Mouse (Mus musculus) embryonic facial prominence, embryonic 15.5 days (tissue): Measurements from ENCODE around the gene BC049762. TPM values are rescaled to one million over a fixed set of nuclear protein-coding genes. Genes with fewer than 3 reads are reported as not detected.

Experiments
- ATAC-seq: fragments of 200-750 bp; cut with Nextera tagmentation; 2 replicates; pipeline ENCODE4 v1.8.0; 2017; ENCODE audit warnings: low read depth, moderate TSS enrichment; ENCODE audit not compliant: insufficient number of reproducible peaks, low FRiP score, low TSS enrichment
- H3K27ac ChIP-seq: fragments of 300-500 bp; sonication (generic); replicated peaks from 2 replicates; pipeline ENCODE4 v1.5.1; 2015; ENCODE audit warnings: mild to moderate bottlenecking, inconsistent platforms
- H3K27me3 ChIP-seq: fragments of 300-500 bp; sonication (generic); 2 replicates; pipeline ENCODE4 v1.6.1; 2015; ENCODE audit warnings: inconsistent platforms
- H3K36me3 ChIP-seq: fragments of 300-500 bp; sonication (generic); 2 replicates; pipeline ENCODE4 v1.6.1; 2015; ENCODE audit warnings: mild to moderate bottlenecking, inconsistent platforms
- H3K4me1 ChIP-seq: fragments of 300-500 bp; sonication (generic); 2 replicates; pipeline ENCODE4 v1.6.1; 2015; ENCODE audit warnings: inconsistent platforms
- H3K4me2 ChIP-seq: fragments of 300-500 bp; sonication (generic); replicated peaks from 2 replicates; pipeline ENCODE4 v1.6.1; 2015; ENCODE audit warnings: mild to moderate bottlenecking, inconsistent platforms
- H3K4me3 ChIP-seq: fragments of 300-500 bp; sonication (generic); replicated peaks from 2 replicates; pipeline ENCODE4 v1.5.1; 2015; ENCODE audit warnings: mild to moderate bottlenecking, inconsistent platforms
- H3K9ac ChIP-seq: fragments of 300-500 bp; sonication (generic); 2 replicates; pipeline ENCODE4 v1.6.1; 2015; ENCODE audit warnings: inconsistent platforms
- H3K9me3 ChIP-seq: fragments of 300-500 bp; sonication (generic); replicated peaks from 2 replicates; pipeline ENCODE4 v1.6.1; 2016; ENCODE audit warnings: inconsistent platforms
- WGBS: fragments of 180-500 bp; shearing (Covaris S2); methylation state at CpG from one replicate; pipeline ENCODE4 v1.1.7; 2015; 5-methylcytosine and 5-hydroxymethylcytosine counted together
- polyA plus RNA-seq: library from polyadenylated mRNA; unstranded; fragments of >200 nt; fragmentation: Nextera tagmentation; extraction: Ambion mirVana; gene quantifications from 2 replicates; pipeline ENCODE4 v1.2.1, GENCODE M21; 2015

Gene BC049762
- polyA plus RNA-seq, 1 experiment from 2014 or later, result 0.32 TPM

- Histone ChIP-seq H3K4me2 (no peak overlapping the region), H3K9ac (no peak overlapping the region), H3K4me3 (no peak overlapping the region), H3K27ac (no peak overlapping the region), H3K36me3 (peaks cover 65% of the 10 kb centered on the region), H3K4me1 (no peaks in the 10 kb centered on the region), H3K9me3 (no peaks in the 10 kb centered on the region), H3K27me3 (no peaks in the 10 kb centered on the region)
- ATAC-seq, result no peak
- WGBS, result 86% methylated on average over 1 of the region's 1 CpGs
Measured at GRCm38 (mm10) chr11:51274418-51274817, 11.6 kb upstream of the BC049762 start.

GRCm38 (mm10) chr11:51265326-51265725, 2.5 kb upstream of the BC049762 start:
- no peaks in the 10 kb centered on the region for H3K27me3 ChIP-seq
- peaks cover 3% of the 10 kb centered on the region; the same call in 1 of the 2 replicates for H3K36me3 ChIP-seq
- WGBS, result 41% methylated on average over 3 of the region's 3 CpGs
- H3K4me1 ChIP-seq, result peaks cover 30% of the 10 kb centered on the region
- peak overlapping the region; percentile 90; the same call in 1 of the 2 replicates for H3K4me2 ChIP-seq
- H3K4me3 ChIP-seq, result no peak overlapping the region
- H3K27ac ChIP-seq, result no peak overlapping the region
- no peak for ATAC-seq
- no peaks in the 10 kb centered on the region for H3K9me3 ChIP-seq
- H3K9ac ChIP-seq, result no peak overlapping the region

- H3K9ac ChIP-seq, result peak overlapping the region; percentile 87; the same call in 1 of the 2 replicates
Measured at GRCm38 (mm10) chr11:51264352-51264751, 1.5 kb upstream of the BC049762 start.

GRCm38 (mm10) chr11:51263286-51263831, 513 bp upstream of the BC049762 start:
- peaks cover 30% of the 10 kb centered on the region for H3K4me1 ChIP-seq
- WGBS, result under 1% methylated on average over 50 of the region's 50 CpGs
- peak overlapping the region; percentile 87 for H3K27ac ChIP-seq
- H3K9ac ChIP-seq, result peak overlapping the region; percentile 87
- peak overlapping the region; percentile 85 for H3K4me3 ChIP-seq
- H3K27me3 ChIP-seq, result no peaks in the 10 kb centered on the region
- no peaks in the 10 kb centered on the region for H3K36me3 ChIP-seq
- H3K9me3 ChIP-seq, result no peaks in the 10 kb centered on the region
- ATAC-seq, result peak; percentile 52
- peak overlapping the region; percentile 90 for H3K4me2 ChIP-seq

More at GRCm38 (mm10) chr11:51264352-51264751, 1.5 kb upstream of the BC049762 start:
- Histone ChIP-seq H3K27me3 (no peaks in the 10 kb centered on the region), H3K36me3 (no peaks in the 10 kb centered on the region), H3K27ac (no peak overlapping the region), H3K4me2 (peak overlapping the region; percentile 90), H3K4me1 (peaks cover 30% of the 10 kb centered on the region), H3K4me3 (peak overlapping the region; percentile 85), H3K9me3 (no peaks in the 10 kb centered on the region)
- no peak for ATAC-seq
- WGBS, result 13% methylated on average over 6 of the region's 6 CpGs

GRCm38 (mm10) chr11:51261680-51262219, 1.1 kb downstream of the BC049762 start, which contains the start of gene Clk4:
Clk4 (plus strand) TSS chr11:51261730.
- Histone ChIP-seq H3K4me3 (peak within 1 kb of the TSS; percentile 85), H3K27me3 (no peaks in the 10 kb centered on the region), H3K9ac (peak within 1 kb of the TSS; percentile 46), H3K9me3 (no peaks in the 10 kb centered on the region), H3K36me3 (no peaks in the 10 kb centered on the region), H3K4me1 (peaks cover 30% of the 10 kb centered on the region), H3K4me2 (peak within 1 kb of the TSS; percentile 90), H3K27ac (peak within 1 kb of the TSS; percentile 87)
- ATAC-seq, result no peak
- 74% methylated on average over 3 of the region's 3 CpGs for WGBS

- H3K9ac ChIP-seq, result no peak overlapping the region
- 0 out of 2 replicates have a peak, but pooled peaks cover under 1% of the 10 kb centered on the region for H3K4me1 ChIP-seq
- H3K36me3 ChIP-seq, result no peaks in the 10 kb centered on the region
- no peaks in the 10 kb centered on the region for H3K9me3 ChIP-seq
- H3K27me3 ChIP-seq, result no peaks in the 10 kb centered on the region
- H3K4me2 ChIP-seq, result no peak overlapping the region
- no peak for ATAC-seq
- WGBS, result 87% methylated on average over 4 of the region's 4 CpGs
- no peak overlapping the region for H3K27ac ChIP-seq
- H3K4me3 ChIP-seq, result no peak overlapping the region
Measured at GRCm38 (mm10) chr11:51257006-51257405, 5.8 kb downstream of the BC049762 start.

- no peak for ATAC-seq
- Histone ChIP-seq H3K9ac (no peak overlapping the region), H3K4me1 (no peaks in the 10 kb centered on the region), H3K27ac (no peak overlapping the region), H3K9me3 (no peaks in the 10 kb centered on the region), H3K36me3 (no peaks in the 10 kb centered on the region), H3K4me3 (no peak overlapping the region), H3K4me2 (no peak overlapping the region), H3K27me3 (no peaks in the 10 kb centered on the region)
- 79% methylated on average over 2 of the region's 2 CpGs for WGBS
Measured at GRCm38 (mm10) chr11:51242897-51243296, 19.9 kb downstream of the BC049762 start.

GRCm38 (mm10) chr11:51234626-51235025, 28.2 kb downstream of the BC049762 start:
- no peaks in the 10 kb centered on the region for H3K4me1 ChIP-seq
- no peak overlapping the region for H3K27ac ChIP-seq
- H3K36me3 ChIP-seq, result no peaks in the 10 kb centered on the region
- no peak overlapping the region for H3K4me2 ChIP-seq
- no peak overlapping the region for H3K9ac ChIP-seq
- WGBS, result 84% methylated on average over 9 of the region's 9 CpGs
- no peak for ATAC-seq
- no peaks in the 10 kb centered on the region for H3K9me3 ChIP-seq
- no peak overlapping the region for H3K4me3 ChIP-seq
- no peaks in the 10 kb centered on the region for H3K27me3 ChIP-seq

- 85% methylated on average over 4 of the region's 4 CpGs for WGBS
- H3K27ac ChIP-seq, result no peak overlapping the region
- no peaks in the 10 kb centered on the region for H3K9me3 ChIP-seq
- no peaks in the 10 kb centered on the region for H3K4me1 ChIP-seq
- no peak overlapping the region for H3K4me3 ChIP-seq
- H3K36me3 ChIP-seq, result no peaks in the 10 kb centered on the region
- no peak overlapping the region for H3K9ac ChIP-seq
- no peak for ATAC-seq
- H3K27me3 ChIP-seq, result no peaks in the 10 kb centered on the region
- H3K4me2 ChIP-seq, result no peak overlapping the region
Measured at GRCm38 (mm10) chr11:51227104-51227503, 35.7 kb downstream of the BC049762 start.

GRCm38 (mm10) chr11:51220308-51220707, 42.5 kb downstream of the BC049762 start, which contains the start of gene Gm12569:
Gm12569 (plus strand) TSS chr11:51220473.
- Histone ChIP-seq H3K4me3 (no peak within 1 kb of the TSS), H3K9ac (no peak within 1 kb of the TSS), H3K9me3 (no peaks in the 10 kb centered on the region), H3K27ac (no peak within 1 kb of the TSS), H3K36me3 (no peaks in the 10 kb centered on the region), H3K4me1 (no peaks in the 10 kb centered on the region), H3K27me3 (no peaks in the 10 kb centered on the region), H3K4me2 (no peak within 1 kb of the TSS)
- WGBS, result 93% methylated on average over 11 of the region's 11 CpGs
- ATAC-seq, result no peak

- no peak overlapping the region for H3K4me3 ChIP-seq
- 76% methylated on average over 12 of the region's 12 CpGs for WGBS
- H3K4me1 ChIP-seq, result no peaks in the 10 kb centered on the region
- no peaks in the 10 kb centered on the region for H3K36me3 ChIP-seq
- H3K9me3 ChIP-seq, result no peaks in the 10 kb centered on the region
- no peaks in the 10 kb centered on the region for H3K27me3 ChIP-seq
- H3K27ac ChIP-seq, result no peak overlapping the region
- H3K9ac ChIP-seq, result no peak overlapping the region
- no peak; the same call in 1 of the 2 replicates for ATAC-seq
- no peak overlapping the region for H3K4me2 ChIP-seq
Measured at GRCm38 (mm10) chr11:51219396-51219980, 43.4 kb downstream of the BC049762 start.
